Mouse (Mus musculus) lung, embryonic 16.5 days (tissue): ENCODE data around the gene Tnnt3. TPM values are rescaled to one million over a fixed set of nuclear protein-coding genes. Genes with fewer than 3 reads are reported as not detected.
A peak's percentile ranks its signal among the peaks of the same experiment; 100 is the strongest.

Source experiments
- ATAC-seq: fragments of 200-750 bp; cut with Nextera tagmentation; 2 replicates; pipeline ENCODE4 v1.8.0; 2017; ENCODE audit warnings: low read depth, mild to moderate bottlenecking, moderate library complexity
- H3K27ac ChIP-seq: fragments of 300-500 bp; sonication (generic); 2 replicates; pipeline ENCODE4 v1.5.1; 2014; ENCODE audit warnings: mild to moderate bottlenecking, control low read depth, low read length
- H3K27me3 ChIP-seq: fragments of 300-500 bp; sonication (generic); 2 replicates; pipeline ENCODE4 v1.6.1; 2014; ENCODE audit warnings: low read depth, low read length, mixed read lengths; ENCODE audit not compliant: control insufficient read depth, insufficient read depth
- H3K36me3 ChIP-seq: fragments of 300-500 bp; sonication (generic); 2 replicates; pipeline ENCODE4 v1.6.1; 2014; ENCODE audit warnings: low read length; ENCODE audit not compliant: control insufficient read depth, insufficient read depth
- H3K4me1 ChIP-seq: fragments of 300-500 bp; sonication (generic); replicated peaks from 2 replicates; pipeline ENCODE4 v1.6.1; 2014; ENCODE audit warnings: low read length, mixed read lengths; ENCODE audit not compliant: control insufficient read depth, insufficient read depth
- H3K4me2 ChIP-seq: fragments of 300-500 bp; sonication (generic); 2 replicates; pipeline ENCODE4 v1.6.1; 2014; ENCODE audit warnings: low read depth, low read length, control low read depth
- H3K4me3 ChIP-seq: fragments of 300-500 bp; sonication (generic); 2 replicates; pipeline ENCODE4 v1.5.1; 2014; ENCODE audit warnings: mild to moderate bottlenecking, low read length, control low read depth
- H3K9ac ChIP-seq: fragments of 300-500 bp; sonication (generic); 2 replicates; pipeline ENCODE4 v1.6.1; 2014; ENCODE audit warnings: low read length, control low read depth
- H3K9me3 ChIP-seq: fragments of 300-500 bp; sonication (generic); 2 replicates; pipeline ENCODE4 v1.6.1; 2016; ENCODE audit warnings: low read length; ENCODE audit not compliant: control insufficient read depth
- WGBS: fragments of 180-500 bp; shearing (Covaris S2); extraction: QIAGEN DNeasy Blood & Tissue Kit; methylation state at CpG from one replicate; pipeline ENCODE4 v1.1.7; 2014; 5-methylcytosine and 5-hydroxymethylcytosine counted together
- polyA plus RNA-seq: library from polyadenylated mRNA; unstranded; fragments of >200 nt; fragmentation: Nextera tagmentation; extraction: Ambion mirVana; gene quantifications from 2 replicates; pipeline ENCODE4 v1.2.1, GENCODE M21; 2015

Gene Tnnt3
- polyA plus RNA-seq, 1 experiment from 2014 or later, result 17.9 TPM

- Histone ChIP-seq H3K27ac (peak overlapping the region; percentile 39; the same call in 1 of the 2 replicates), H3K4me1 (peaks cover 31% of the 10 kb centered on the region), H3K9ac (0 out of 2 replicates have a peak overlapping the region, but pooled peaks have one; percentile 67), H3K9me3 (no peaks in the 10 kb centered on the region), H3K4me2 (peak overlapping the region; percentile 48), H3K4me3 (peak overlapping the region; percentile 31; the same call in 1 of the 2 replicates), H3K36me3 (no peaks in the 10 kb centered on the region), H3K27me3 (no peaks in the 10 kb centered on the region)
- WGBS, result 83% methylated on average over 2 of the region's 2 CpGs
- ATAC-seq, result no peak
These were observed 25.2 kb upstream of the Tnnt3 start for GRCm38 (mm10) chr7:142473476-142473875.

GRCm38 (mm10) chr7:142474799-142475198 lies 23.8 kb upstream of the Tnnt3 start:
- peak; percentile 53 for ATAC-seq
- Histone ChIP-seq H3K36me3 (no peaks in the 10 kb centered on the region), H3K27me3 (no peaks in the 10 kb centered on the region), H3K9ac (peak overlapping the region; percentile 56), H3K4me3 (peak overlapping the region; percentile 41), H3K9me3 (no peaks in the 10 kb centered on the region), H3K27ac (peak overlapping the region; percentile 67), H3K4me1 (peaks cover 31% of the 10 kb centered on the region), H3K4me2 (peak overlapping the region; percentile 44)
- WGBS, result 61% methylated on average over 12 of the region's 14 CpGs

- Histone ChIP-seq H3K9me3 (no peaks in the 10 kb centered on the region), H3K27me3 (no peaks in the 10 kb centered on the region), H3K4me1 (peaks cover 26% of the 10 kb centered on the region), H3K9ac (peak overlapping the region; percentile 56), H3K36me3 (no peaks in the 10 kb centered on the region), H3K4me3 (peak overlapping the region; percentile 41), H3K4me2 (peak overlapping the region; percentile 44), H3K27ac (peak overlapping the region; percentile 47)
- WGBS, result 36% methylated on average over 7 of the region's 7 CpGs
- no peak for ATAC-seq
These were observed 23.0 kb upstream of the Tnnt3 start for GRCm38 (mm10) chr7:142475641-142476040.

GRCm38 (mm10) chr7:142476271-142476670 lies 22.4 kb upstream of the Tnnt3 start:
- Histone ChIP-seq H3K4me1 (peaks cover 26% of the 10 kb centered on the region), H3K4me2 (peak overlapping the region; percentile 44), H3K27ac (peak overlapping the region; percentile 47), H3K36me3 (no peaks in the 10 kb centered on the region), H3K9ac (peak overlapping the region; percentile 56), H3K4me3 (peak overlapping the region; percentile 41), H3K9me3 (no peaks in the 10 kb centered on the region), H3K27me3 (no peaks in the 10 kb centered on the region)
- no peak for ATAC-seq
- 80% methylated on average over 5 of the region's 5 CpGs for WGBS

GRCm38 (mm10) chr7:142476795-142477452 lies 21.7 kb upstream of the Tnnt3 start:
- H3K9ac ChIP-seq, result peak overlapping the region; percentile 56
- no peaks in the 10 kb centered on the region for H3K9me3 ChIP-seq
- H3K4me1 ChIP-seq, result peaks cover 26% of the 10 kb centered on the region
- no peak for ATAC-seq
- 65% methylated on average over 13 of the region's 13 CpGs for WGBS
- H3K4me3 ChIP-seq, result peak overlapping the region; percentile 41
- H3K4me2 ChIP-seq, result peak overlapping the region; percentile 44
- no peaks in the 10 kb centered on the region for H3K27me3 ChIP-seq
- H3K27ac ChIP-seq, result peak overlapping the region; percentile 47
- no peaks in the 10 kb centered on the region for H3K36me3 ChIP-seq

GRCm38 (mm10) chr7:142478001-142478400 lies 20.6 kb upstream of the Tnnt3 start:
- peak overlapping the region; percentile 56 for H3K9ac ChIP-seq
- peak overlapping the region; percentile 41 for H3K4me3 ChIP-seq
- H3K27me3 ChIP-seq, result no peaks in the 10 kb centered on the region
- peaks cover 31% of the 10 kb centered on the region for H3K4me1 ChIP-seq
- no peak for ATAC-seq
- WGBS, result 83% methylated on average over 6 of the region's 6 CpGs
- H3K27ac ChIP-seq, result peak overlapping the region; percentile 25
- no peaks in the 10 kb centered on the region for H3K36me3 ChIP-seq
- no peaks in the 10 kb centered on the region for H3K9me3 ChIP-seq
- peak overlapping the region; percentile 44 for H3K4me2 ChIP-seq

GRCm38 (mm10) chr7:142478574-142478973 lies 20.1 kb upstream of the Tnnt3 start:
- Histone ChIP-seq H3K9ac (no peak overlapping the region; the same call in 1 of the 2 replicates), H3K4me3 (peak overlapping the region; percentile 41), H3K4me2 (peak overlapping the region; percentile 44), H3K9me3 (no peaks in the 10 kb centered on the region), H3K27ac (no peak overlapping the region), H3K27me3 (no peaks in the 10 kb centered on the region), H3K4me1 (peaks cover 35% of the 10 kb centered on the region), H3K36me3 (no peaks in the 10 kb centered on the region)
- ATAC-seq, result no peak
- 70% methylated on average over 2 of the region's 2 CpGs for WGBS

- Histone ChIP-seq H3K9ac (peak overlapping the region; percentile 16; the same call in 1 of the 2 replicates), H3K27me3 (no peaks in the 10 kb centered on the region)
- no peak for ATAC-seq
These were observed 19.3 kb upstream of the Tnnt3 start for GRCm38 (mm10) chr7:142479307-142479706.

GRCm38 (mm10) chr7:142479886-142480285 lies 18.8 kb upstream of the Tnnt3 start:
- H3K4me2 ChIP-seq, result peak overlapping the region; percentile 61; the same call in 1 of the 2 replicates
- WGBS, result 89% methylated on average over 3 of the region's 3 CpGs
- H3K4me3 ChIP-seq, result no peak overlapping the region
- H3K4me1 ChIP-seq, result peaks cover 30% of the 10 kb centered on the region
- no peak overlapping the region for H3K9ac ChIP-seq
- no peaks in the 10 kb centered on the region for H3K36me3 ChIP-seq
- ATAC-seq, result no peak
- peak overlapping the region; percentile 95; the same call in 1 of the 2 replicates for H3K27ac ChIP-seq
- no peaks in the 10 kb centered on the region for H3K27me3 ChIP-seq
- H3K9me3 ChIP-seq, result no peaks in the 10 kb centered on the region

More at GRCm38 (mm10) chr7:142479307-142479706, 19.3 kb upstream of the Tnnt3 start:
- no peaks in the 10 kb centered on the region for H3K36me3 ChIP-seq
- H3K4me3 ChIP-seq, result no peak overlapping the region
- H3K27ac ChIP-seq, result peak overlapping the region; percentile 95; the same call in 1 of the 2 replicates
- peak overlapping the region; percentile 44 for H3K4me2 ChIP-seq
- H3K9me3 ChIP-seq, result no peaks in the 10 kb centered on the region
- H3K4me1 ChIP-seq, result peaks cover 34% of the 10 kb centered on the region
